Mouse (Mus musculus) spleen, adult 2 months (tissue): ENCODE data around the gene Pnlip. TPM values are rescaled to one million over a fixed set of nuclear protein-coding genes. Genes with fewer than 3 reads are reported as not detected.

Experiments
- DNase-seq, 2 experiments: peaks; one replicate each; pipeline versions ENCODE4 v3.0.0 to v3.0.0-alpha.2; 2012 to 2021; ENCODE audit warnings: low spot score in 2 of 2, low read depth in 1 of 2
- H3K27ac ChIP-seq: fragments of 200-500 bp; 2 replicates; pipeline ENCODE4 v1.5.1; 2012; ENCODE audit warnings: low read length, inconsistent platforms; ENCODE audit not compliant: insufficient read depth
- H3K27me3 ChIP-seq: fragments of 200-500 bp; 2 replicates; pipeline ENCODE4 v1.6.1; 2012; ENCODE audit warnings: mild to moderate bottlenecking, moderate library complexity, low read length, inconsistent platforms; ENCODE audit not compliant: control insufficient read depth, insufficient read depth
- H3K36me3 ChIP-seq: fragments of 200-500 bp; 2 replicates; pipeline ENCODE4 v1.6.1; 2012; ENCODE audit warnings: mild to moderate bottlenecking, low read length, inconsistent platforms; ENCODE audit not compliant: control insufficient read depth, insufficient read depth
- H3K4me1 ChIP-seq: fragments of 200-500 bp; 2 replicates; pipeline ENCODE4 v1.6.1; 2011; ENCODE audit warnings: inconsistent platforms; ENCODE audit not compliant: control insufficient read depth, insufficient read depth, insufficient read length
- H3K4me3 ChIP-seq: fragments of 200-500 bp; 2 replicates; pipeline ENCODE4 v1.5.1; 2011; ENCODE audit warnings: mild to moderate bottlenecking, inconsistent platforms; ENCODE audit not compliant: insufficient read depth, insufficient read length; ENCODE audit errors: extremely low read depth
- CTCF ChIP-seq: fragments of 200-500 bp; IDR thresholded peaks from 2 replicates; pipeline ENCODE4 v1.5.1; 2011; ENCODE audit warnings: mild to moderate bottlenecking, inconsistent platforms; ENCODE audit not compliant: insufficient read depth, insufficient read length, insufficient replicate concordance; ENCODE audit errors: extremely low read depth
- POLR2A ChIP-seq: fragments of 200-500 bp; IDR thresholded peaks from 2 replicates; pipeline ENCODE4 v1.6.1; 2011; ENCODE audit warnings: low read depth, low read length, inconsistent platforms
- WGBS: fragments of 180-500 bp; shearing (Covaris S2); methylation state at CpG from one replicate; pipeline ENCODE4 v1.1.7; 2018; 5-methylcytosine and 5-hydroxymethylcytosine counted together
- polyA plus RNA-seq: library from polyadenylated mRNA; depleted of rRNA; stranded (reverse); fragments of >200 nt; gene quantifications from 2 replicates; pipeline ENCODE4 v1.2.3, GENCODE M21; 2012

Gene Pnlip
- polyA plus RNA-seq, 1 experiment: 3,775 TPM

- H3K27ac ChIP-seq: no peak overlapping the region
- DNase-seq: no peak
- H3K4me1 ChIP-seq: no peaks in the 10 kb centered on the region
- no peak for TF ChIP-seq CTCF
- TF ChIP-seq POLR2A: no peak
- no peak overlapping the region for H3K4me3 ChIP-seq
- H3K36me3 ChIP-seq: no peaks in the 10 kb centered on the region
- H3K27me3 ChIP-seq: no peaks in the 10 kb centered on the region
- WGBS: 90% methylated on average over 9 of the region's 9 CpGs
These were observed 26.9 kb upstream of the Pnlip start for GRCm38 (mm10) chr19:58625254-58625947.

GRCm38 (mm10) chr19:58627406-58628337, 24.6 kb upstream of the Pnlip start:
- Histone ChIP-seq H3K27ac (no peak overlapping the region), H3K27me3 (no peaks in the 10 kb centered on the region)
- WGBS: 55% methylated on average over 22 of the region's 22 CpGs

GRCm38 (mm10) chr19:58629351-58629773, 22.9 kb upstream of the Pnlip start:
- WGBS: 86% methylated on average over 3 of the region's 3 CpGs
- TF ChIP-seq CTCF (no peak), POLR2A (no peak)

More at GRCm38 (mm10) chr19:58627406-58628337, 24.6 kb upstream of the Pnlip start:
- no peak overlapping the region for H3K4me3 ChIP-seq
- no peak for TF ChIP-seq CTCF
- no peak for TF ChIP-seq POLR2A
- H3K4me1 ChIP-seq: no peaks in the 10 kb centered on the region
- no peaks in the 10 kb centered on the region for H3K36me3 ChIP-seq
- DNase-seq: no peak

GRCm38 (mm10) chr19:58650036-58650435, 2.3 kb upstream of the Pnlip start:
- no peak for DNase-seq
- Histone ChIP-seq H3K27me3 (no peaks in the 10 kb centered on the region), H3K4me1 (no peaks in the 10 kb centered on the region), H3K27ac (no peak overlapping the region), H3K4me3 (no peak overlapping the region), H3K36me3 (no peaks in the 10 kb centered on the region)
- WGBS: 82% methylated on average over 5 of the region's 5 CpGs
- no peak for TF ChIP-seq POLR2A
- TF ChIP-seq CTCF: no peak

More at GRCm38 (mm10) chr19:58629351-58629773, 22.9 kb upstream of the Pnlip start:
- H3K4me3 ChIP-seq: no peak overlapping the region
- no peak for DNase-seq
- H3K27me3 ChIP-seq: no peaks in the 10 kb centered on the region
- H3K36me3 ChIP-seq: no peaks in the 10 kb centered on the region
- no peak overlapping the region for H3K27ac ChIP-seq
- no peaks in the 10 kb centered on the region for H3K4me1 ChIP-seq

- Histone ChIP-seq H3K4me1 (no peaks in the 10 kb centered on the region), H3K4me3 (no peak overlapping the region), H3K36me3 (no peaks in the 10 kb centered on the region), H3K27ac (no peak overlapping the region), H3K27me3 (no peaks in the 10 kb centered on the region)
- DNase-seq: no peak
- 57% methylated on average over 4 of the region's 4 CpGs for WGBS
- TF ChIP-seq CTCF: no peak
- no peak for TF ChIP-seq POLR2A
These were observed 9.8 kb downstream of the Pnlip start for GRCm38 (mm10) chr19:58662098-58662497.

GRCm38 (mm10) chr19:58663317-58663716, 11.0 kb downstream of the Pnlip start:
- no peaks in the 10 kb centered on the region for H3K36me3 ChIP-seq
- no peak overlapping the region for H3K27ac ChIP-seq
- no peak overlapping the region for H3K4me3 ChIP-seq
- WGBS: 79% methylated on average over 2 of the region's 2 CpGs
- no peak for TF ChIP-seq POLR2A
- no peak for TF ChIP-seq CTCF
- no peaks in the 10 kb centered on the region for H3K4me1 ChIP-seq
- no peaks in the 10 kb centered on the region for H3K27me3 ChIP-seq
- DNase-seq: no peak

GRCm38 (mm10) chr19:58664901-58665300, 12.6 kb downstream of the Pnlip start:
- H3K36me3 ChIP-seq: no peaks in the 10 kb centered on the region
- no peak overlapping the region for H3K27ac ChIP-seq
- DNase-seq: no peak
- WGBS: 84% methylated on average over 5 of the region's 5 CpGs
- no peak overlapping the region for H3K4me3 ChIP-seq
- no peaks in the 10 kb centered on the region for H3K27me3 ChIP-seq
- no peaks in the 10 kb centered on the region for H3K4me1 ChIP-seq
- TF ChIP-seq CTCF (no peak), POLR2A (no peak)
